Mouse (Mus musculus) embryo, embryonic 10.5 days (tissue): Measurements from ENCODE around the gene Matk.

Experiments used
- DNase-seq: peaks from one replicate; pipeline ENCODE4 v3.0.0-alpha.2; 2015; ENCODE audit warnings: low spot score

The Matk gene

DNA sequence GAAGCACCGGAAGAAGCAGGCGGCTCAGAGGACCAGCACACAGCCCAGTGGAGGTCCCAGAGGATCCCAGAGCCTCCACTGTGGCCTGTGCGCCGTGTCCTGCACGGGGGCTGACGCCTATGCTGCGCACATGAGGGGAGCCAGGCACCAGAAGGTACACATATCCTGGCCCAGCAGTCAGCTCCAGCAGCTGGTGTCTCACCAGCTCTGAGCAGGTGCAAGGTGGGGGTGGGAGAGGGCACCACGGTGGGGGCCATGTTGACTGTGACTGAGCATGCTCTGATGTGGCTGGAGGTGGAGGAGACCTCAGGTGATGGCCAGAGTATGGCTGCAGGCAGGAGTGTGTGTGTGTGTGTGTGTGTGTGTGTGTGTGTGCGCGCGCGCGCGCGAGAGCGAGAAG is 10.7 kb upstream of the Matk start:
- DNase-seq, result no peak

DNA sequence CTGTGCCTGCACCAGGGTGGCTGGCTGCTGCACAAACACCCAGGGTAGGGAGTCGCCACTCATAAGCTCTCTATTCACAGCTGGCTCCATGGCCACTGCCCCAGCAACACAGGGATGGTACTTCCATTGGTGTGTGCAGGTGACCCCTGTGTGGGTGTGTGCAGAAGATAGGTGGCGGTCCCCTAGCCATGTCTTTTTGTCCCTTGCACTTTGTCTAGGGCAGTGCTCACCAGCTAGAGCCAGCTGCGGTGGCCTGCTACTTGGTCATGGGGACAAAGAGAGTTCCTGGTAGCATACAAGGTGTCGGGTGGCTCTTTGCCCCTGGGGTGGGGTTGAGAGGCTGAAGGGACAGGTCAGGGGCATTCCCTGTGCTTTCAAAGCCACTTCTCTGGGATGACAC is 8.6 kb upstream of the Matk start:
- DNase-seq, result no peak

DNA sequence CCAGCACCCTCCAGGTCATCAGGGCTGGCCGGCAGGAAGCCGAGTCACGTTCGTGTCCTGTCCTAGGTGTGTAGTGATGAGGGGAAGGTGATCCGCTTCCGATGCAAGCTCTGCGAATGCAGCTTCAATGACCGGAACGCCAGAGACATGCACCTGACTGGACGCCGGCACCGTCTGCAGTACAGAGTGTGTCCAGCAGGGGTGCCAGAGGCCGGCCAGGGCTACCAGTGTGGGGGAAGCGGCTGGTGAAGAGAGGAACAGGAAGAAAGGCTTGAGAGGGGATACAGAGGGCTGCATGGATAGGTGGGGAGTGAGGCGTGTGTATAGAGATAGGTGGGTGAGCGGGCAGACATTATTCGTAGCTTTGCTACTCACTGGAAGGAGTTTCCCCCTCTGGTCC is 8.1 kb upstream of the Matk start:
- DNase-seq, result peak; percentile 83

DNA sequence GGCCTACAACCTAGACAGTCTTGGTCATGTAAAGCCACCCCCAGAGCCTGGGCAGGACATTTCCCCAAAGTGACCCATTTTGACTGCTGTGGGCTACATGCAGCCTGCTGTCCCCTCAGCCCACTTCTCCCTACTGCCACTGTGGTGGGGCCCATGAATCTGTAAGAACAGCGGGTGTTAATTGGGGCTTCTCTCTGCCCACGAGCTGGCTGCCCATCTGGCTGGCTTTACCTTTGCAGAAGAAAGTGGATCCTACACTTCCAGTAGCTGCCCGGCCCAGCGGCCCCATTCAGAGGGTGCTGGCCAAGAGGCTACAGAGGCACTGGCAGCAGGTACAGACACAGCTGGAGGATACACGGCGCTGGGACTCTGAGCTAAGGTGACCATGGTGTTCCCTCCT is 7.6 kb upstream of the Matk start:
- DNase-seq, result no peak

DNA sequence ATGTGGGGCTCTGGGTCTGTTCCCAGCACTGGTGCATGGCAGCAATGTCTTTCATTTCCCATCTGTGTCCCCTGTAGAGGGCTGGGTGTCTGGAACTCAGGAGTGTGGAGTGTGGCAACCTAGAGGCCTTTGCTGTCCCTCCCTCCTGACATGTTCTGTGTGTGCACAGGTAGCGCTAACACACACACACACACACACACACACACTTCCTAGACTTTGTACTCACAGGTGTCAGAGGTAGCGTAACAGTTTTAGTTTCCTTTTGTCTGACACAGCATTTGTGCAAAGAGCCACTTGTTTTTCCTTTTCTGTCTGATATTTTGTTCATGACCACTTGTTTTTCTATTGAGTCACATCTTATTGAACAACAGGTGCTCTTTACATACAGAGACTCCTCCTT is 4.9 kb upstream of the Matk start:
- no peak for DNase-seq

DNA sequence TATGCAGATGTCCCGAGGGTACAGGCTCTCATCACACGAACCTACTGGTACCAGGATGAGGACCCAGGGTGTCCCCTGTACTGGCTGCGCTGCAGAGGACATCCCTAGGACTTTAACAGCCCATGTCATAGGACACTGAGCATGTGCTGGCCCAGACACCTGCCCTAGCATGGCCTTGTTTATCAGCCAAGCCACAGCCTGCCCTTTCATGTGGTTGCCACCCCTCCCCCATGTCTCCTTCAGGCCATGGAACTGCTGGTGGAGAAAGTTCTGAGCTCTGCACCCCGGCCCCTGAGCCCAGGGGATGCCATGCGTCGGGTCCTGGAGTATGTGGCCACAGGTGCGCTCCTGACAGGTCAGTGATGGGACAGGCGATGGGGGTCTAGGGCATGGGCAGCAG is 3.3 kb upstream of the Matk start:
- no peak for DNase-seq

DNA sequence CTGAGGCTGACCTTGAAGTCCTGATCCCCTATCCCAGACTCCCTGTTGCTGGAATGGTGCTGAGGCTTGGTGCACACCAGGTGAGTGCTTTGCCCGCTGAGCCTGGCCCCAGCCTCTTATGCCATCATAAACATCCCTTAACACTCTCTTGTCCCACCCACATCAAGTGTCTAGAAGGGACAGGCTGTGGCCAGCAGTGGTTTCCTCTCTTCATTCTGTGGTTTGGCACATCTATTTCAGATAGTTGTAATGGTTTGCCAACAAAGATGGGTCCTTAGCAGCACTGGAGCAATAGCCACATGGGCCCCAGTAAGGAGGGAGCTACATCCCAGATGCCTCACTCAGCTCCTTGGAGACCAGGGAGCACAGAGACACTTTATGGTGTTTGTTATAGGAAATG is 2.2 kb downstream of the Matk start:
- no peak for DNase-seq

DNA sequence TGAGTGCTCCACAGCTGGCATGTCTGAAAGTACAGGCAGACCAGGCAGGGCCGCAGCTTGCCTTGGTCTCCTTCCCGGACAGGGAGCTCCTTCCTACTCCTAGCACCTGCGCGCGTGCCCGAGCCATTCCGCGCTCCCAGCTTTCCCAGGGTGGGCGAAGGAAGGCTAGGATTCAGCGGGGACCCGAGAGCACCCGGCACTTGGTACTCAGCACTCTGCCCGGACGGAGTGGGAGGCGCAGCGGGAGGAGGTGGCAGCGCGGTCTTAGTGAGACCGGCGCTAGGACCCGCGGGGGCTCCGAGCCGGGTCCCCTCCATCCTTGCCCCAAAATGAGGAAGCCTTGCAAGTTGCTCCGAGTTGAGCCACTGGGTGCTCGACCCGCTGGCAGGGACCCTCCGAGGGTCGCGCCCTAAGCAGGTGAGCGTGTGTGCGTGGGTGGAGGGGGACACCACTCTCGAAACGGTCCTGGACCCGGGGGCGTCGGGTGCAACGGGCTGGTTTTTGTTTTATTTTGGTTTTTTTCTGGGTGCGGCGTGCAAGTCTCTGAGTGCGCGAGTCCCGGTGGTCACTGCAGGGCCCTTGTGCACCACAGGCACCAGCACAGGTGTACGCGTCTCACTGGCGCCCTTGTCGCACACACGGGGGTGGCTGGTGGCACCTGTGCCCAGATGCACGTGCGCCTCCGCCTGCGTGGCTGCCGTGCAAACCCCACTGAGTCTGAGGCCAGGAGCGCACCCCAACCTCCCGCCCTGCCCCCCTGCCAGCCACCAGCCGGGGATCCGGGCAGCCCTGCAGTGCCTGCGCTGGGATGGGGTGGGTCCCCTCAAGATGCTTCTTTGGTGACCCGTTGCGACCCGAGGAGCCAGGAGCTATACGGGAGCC is 4.7 kb downstream of the Matk start:
- peak; percentile 37 for DNase-seq

DNA sequence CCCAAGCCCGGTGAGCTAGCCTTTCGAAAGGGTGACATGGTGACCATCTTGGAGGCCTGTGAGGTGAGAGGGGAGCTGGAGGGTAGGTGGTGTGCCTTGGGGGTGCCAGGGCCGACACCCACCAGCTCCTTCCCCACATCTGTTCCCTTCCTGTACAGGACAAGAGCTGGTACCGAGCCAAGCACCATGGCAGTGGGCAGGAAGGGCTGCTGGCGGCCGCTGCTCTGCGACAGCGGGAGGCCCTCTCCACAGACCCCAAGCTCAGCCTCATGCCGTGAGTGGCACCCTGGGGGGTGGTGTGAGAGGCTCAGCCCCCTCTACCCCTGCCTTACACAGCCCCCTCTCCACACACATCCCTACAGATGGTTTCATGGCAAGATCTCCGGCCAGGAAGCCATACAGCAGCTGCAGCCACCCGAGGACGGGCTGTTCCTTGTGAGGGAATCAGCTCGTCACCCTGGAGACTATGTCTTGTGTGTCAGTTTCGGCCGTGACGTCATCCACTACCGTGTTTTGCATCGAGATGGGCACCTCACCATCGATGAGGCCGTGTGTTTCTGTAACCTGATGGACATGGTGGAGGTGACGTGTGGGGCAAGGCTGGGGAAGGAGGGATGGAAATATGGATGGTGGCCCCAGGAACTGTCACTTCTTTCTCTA is 6.6 kb downstream of the Matk start:
- no peak for DNase-seq

DNA sequence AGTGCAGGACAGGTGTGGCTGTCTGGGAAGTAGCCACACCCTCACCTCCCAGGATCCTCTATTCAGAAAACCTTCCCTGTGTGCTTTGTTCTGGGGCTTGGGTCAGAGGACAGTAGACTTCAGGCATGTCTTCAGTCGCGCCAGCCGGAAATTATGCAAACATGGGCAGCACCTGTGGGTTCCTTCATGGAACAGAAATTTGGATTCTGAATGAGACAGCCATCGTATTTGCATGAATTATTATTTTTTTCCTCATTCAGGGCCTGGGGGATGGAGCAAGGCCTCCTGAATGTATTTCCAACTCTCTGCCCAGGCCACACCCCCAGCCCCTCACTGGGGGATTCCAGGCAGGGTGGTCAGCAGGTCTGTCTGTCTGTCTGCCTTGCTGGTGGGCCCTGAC is 8.3 kb downstream of the Matk start:
- no peak for DNase-seq

DNA sequence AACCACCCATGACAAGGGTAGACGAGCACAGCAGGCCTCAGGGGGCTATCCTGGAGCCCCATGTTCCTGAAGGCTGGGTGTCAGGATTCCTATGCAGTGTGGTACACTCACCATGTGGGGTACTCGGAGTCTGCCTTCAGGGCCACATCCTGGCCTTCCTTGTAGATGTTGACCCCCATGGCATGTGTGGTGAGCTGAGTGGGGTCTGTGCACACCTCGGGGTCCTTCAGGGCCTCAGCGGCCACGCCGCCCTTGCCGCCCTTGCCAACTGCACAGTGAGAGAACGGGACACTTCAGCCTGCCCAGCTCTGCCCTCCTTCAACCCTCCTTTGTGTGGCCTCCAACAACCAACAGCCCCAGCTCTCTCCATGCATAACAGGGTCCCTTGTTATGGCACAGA is 12.8 kb downstream of the Matk start:
- no peak for DNase-seq

DNA sequence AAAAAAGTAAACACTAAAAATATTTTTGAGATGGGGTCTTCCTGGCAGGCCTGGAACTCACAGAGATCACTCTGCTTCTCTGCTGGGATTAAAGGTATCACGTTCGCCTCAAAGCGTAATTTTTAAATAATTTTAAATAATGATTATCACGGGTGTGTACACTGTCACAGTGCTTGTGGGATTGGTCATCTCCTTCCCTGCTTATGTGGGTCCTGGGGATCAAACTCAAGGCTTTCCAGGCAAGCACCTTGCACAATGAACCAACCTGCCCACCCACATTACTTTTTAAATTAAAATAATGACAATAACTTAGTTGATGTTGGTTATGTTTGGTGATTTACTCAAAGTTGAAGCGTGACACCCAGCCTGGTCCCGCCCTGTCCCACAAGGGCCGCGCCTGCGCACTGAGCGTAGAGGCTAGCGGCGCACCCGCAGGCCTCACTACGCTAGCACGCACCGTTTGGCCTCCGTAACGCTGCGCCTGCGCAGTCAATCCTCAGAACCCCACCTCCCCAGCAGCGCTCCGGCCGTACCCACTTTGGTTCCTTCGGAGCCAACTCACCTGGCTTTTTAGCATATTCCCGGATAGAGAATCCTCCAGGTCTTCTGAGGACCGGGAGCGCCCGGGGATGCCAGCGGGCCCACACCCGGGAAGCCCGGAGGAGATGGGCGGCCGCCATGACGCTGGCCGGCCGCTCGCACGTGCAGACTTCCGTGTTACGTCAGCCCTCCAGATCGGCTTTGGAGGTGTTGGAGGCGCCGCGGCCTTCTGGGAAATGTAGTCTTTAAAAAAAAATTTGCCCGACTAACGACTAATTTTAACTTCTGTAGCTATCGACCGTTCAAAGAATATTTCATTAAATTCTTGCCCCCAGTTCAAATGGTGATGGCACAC is 13.7 kb downstream of the Matk start, which contains the start of the genes Mrpl54 and Apba3:
Gene Mrpl54, minus strand, starts transcription at position 724 of the 895 bp plus-strand sequence.
Gene Apba3, plus strand, starts transcription at position 750 of the 895 bp plus-strand sequence.
- peak; percentile 99 for DNase-seq

DNA sequence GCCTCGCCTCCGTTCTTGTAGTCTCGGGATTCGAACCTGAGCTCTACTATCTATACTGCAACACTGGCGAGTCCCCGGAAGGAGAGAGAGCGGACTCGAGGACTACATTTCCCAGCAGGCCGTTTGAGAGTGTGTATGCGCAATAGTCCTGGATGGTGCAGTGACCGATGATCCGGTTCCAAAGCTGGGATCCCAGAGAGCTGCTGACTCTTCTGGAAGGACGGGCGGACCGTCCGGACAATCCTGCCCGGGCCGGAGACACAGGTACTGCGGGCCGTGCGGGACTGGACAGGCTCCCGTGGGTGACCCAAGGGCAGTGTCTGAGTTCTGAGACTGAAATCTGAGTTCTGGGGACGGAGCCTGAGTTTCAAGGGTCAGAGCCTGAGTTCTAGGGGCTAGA is 15.3 kb downstream of the Matk start:
- peak; percentile 95 for DNase-seq

DNA sequence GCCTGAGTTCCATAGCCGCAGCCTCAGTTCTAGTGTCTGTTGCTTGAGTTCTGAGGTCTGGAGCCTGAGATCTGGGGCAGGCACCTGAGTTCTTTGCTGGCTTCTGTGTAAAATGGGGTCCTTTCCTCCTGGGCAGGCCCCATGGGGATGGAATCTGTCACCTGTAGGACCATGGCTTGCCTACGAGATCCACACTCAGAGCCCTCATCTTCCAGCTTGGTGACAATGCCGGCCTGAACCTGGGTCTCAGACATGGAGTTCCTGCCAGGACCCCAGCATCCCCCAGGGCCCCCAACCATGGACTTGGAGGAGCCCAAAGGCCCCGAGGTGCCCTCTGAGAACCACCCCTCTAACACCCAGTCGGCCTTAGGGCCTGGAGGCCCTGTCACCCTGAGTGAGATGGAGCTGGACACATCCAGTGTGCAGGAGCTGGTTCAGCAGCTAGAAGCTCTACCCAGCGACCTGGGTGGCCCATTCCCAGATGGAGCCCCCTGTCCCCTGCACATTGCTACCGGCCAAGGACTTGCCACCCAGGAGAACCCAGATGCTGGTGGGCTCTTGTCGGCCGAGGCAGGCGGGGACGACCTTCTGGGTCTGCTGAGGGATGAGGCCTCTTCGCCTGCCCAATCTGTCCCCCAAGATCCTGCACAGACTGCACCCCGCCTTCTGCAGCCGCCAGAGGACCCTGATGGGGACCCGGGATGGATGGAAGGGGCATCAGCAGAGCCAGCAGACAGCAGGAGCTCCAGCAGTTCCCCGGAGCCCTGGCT is 16.1 kb downstream of the Matk start:
- DNase-seq, result no peak

DNA sequence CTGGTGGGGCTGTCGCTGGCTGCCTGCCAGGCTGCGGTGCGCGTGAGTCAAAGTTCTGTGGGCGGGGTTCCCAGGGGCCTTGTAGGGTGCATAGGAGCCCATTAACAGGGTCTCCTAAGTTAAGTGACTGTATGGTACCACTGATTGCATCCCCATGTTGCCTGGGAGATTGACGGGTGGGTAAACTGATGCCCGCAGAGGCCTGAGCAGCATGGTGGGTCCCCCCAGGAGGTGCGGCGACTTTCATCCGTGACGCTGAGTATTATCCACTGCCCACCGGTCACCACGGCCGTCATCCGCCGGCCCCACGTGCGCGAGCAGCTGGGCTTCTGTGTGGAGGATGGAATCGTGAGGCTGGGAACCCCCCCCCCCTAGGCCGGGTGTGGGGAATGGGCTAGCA is 19.6 kb downstream of the Matk start:
- no peak for DNase-seq

DNA sequence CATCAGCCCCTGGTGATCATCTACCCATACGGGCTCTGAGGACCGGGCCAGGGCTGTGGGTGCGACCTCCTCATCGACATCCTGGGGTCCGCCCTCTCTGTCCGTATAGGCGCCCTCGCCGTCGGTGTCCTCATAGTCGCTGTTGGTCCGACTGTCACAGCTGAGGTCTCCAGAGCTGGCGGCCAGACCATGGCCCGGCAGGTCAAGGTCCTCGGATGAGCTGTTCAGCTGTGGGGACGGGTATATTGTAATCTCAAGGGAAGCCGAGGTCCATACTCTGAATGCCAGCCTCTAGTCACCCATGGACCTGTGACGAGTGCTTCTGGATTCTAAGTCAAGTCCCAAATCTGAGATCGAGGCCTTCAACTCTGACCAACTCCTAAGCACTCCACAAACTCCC is 21.1 kb downstream of the Matk start:
- no peak for DNase-seq

DNA sequence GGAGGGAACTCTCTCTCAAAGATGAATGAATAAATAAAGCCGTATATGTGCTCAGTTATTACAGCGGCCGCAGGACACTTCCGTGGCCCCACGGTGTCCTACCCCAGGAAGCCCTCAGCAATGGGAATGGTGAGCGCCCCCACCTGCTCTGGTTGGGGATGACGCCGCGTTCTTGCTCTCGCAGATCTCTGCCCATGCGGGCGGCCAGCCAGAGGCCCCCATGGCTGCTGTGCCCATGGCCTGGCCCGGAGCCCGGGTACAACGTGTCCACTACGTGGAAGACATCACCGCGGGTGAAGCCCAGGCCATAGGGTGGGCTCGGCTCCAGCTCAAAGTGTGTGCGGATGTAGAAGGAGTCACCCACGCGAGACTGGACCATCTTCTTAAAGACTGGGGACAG is 24.9 kb downstream of the Matk start:
- DNase-seq, result no peak

DNA sequence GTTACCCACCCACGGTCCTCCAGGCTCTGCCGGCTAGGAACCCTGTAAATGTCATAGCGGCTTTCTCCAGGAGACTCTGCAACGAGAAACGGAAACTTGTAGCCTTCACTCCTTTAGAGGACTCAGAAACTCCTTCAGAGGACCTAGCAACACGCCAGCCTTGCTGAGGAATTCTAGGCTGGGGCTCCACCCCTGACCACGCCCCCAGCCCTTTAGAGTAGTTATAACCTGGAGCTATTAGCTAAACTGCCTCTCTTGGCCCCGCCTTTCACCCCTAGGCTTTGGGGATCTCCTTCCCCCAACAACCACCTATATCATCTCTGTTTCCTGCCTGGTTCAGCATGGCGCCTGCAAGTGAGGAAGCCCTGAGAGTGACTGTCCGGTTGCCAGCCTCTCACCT is 26.8 kb downstream of the Matk start:
- peak; percentile 52 for DNase-seq

DNA sequence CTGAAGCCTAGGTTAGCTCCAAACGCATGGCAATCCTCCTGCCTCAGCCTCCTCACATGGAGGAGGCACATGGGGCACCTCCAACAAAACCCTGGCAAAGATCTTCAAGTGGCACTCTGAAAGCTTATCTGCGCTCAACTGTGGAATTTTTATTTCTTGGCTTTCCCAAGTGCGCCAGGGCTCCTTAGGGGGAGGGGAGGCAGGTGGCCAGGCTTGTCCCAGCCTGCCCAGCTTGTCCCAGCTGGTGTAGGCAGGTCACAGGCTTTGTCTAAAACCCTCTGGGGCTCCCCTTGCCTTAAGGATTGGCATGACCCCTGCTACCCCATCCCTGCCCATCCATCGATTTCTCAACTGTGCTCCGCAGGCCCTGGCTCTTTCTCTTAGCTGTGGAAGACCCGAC is 31.5 kb downstream of the Matk start:
- no peak for DNase-seq

DNA sequence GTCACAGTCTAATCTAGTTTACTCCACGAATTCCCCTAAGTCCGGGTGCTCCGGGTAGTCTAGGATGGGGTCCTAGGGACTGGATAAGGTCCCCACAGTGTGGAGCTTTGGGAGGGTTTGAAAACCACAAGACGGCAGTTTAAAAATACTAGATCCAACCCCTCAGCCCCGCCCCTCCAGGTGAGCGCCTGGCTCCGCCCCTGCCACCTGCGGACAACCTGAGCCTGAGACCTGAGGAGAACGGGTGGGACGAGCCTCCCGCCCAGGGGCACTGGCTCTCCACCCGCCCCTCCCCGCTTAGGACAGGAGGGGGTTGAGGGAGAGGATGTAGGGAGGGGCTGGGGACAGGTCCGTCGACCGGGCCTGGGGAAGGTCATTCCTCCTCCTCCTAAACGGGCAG is 32.0 kb downstream of the Matk start:
- DNase-seq, result no peak

DNA sequence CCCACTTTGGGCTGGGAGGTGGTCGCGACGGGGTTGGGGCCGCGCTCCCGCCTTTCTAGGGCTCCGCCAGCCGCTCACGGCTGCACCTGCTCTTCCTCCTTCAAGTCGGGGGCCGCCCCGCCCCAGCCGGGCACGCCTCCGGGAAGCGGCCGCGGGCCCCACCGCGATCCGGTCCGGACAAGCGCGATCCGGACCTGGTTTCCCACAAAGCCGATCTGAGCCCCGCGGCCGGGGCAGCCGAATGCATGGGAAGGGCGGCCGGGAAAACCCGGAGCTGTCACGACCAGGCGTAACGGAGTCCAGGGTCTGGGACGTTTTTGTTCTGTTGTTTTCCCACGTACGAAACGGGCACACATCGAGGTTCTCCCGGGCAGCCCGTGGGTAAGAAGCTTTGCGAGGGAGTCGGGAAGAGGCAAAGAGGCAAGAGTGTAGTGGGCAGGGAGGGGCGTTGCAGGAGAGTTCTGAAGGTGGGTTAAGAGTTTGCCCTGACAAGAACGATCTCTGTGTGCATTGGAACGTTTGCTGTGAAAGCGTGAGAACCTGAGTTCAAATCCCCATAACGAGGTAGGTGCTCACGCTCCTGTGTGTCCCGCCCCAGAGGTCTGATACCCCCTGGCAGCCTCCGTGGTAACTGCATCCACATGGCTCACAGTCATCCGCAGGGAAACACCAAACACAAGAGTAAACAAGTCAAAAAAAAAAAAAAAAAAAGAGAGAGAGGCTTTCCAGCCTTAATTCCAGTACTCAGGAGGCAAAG is 33.1 kb downstream of the Matk start:
- DNase-seq, result peak; percentile 94
